Mouse (Mus musculus): ENCODE measurements at regions not wholly inside any gene's neighbourhood (a gene's known extent, or its start where the extent isn't known, plus 50 kb on each side); places are given as distances from the start of the nearest gene placed in this dataset.

- no peak for TF ChIP-seq CTCF (conservative IDR thresholded peaks at IDR 0.05; ENCODE audit: insufficient read depth, insufficient read length, low read depth, low read length)
- TF ChIP-seq POLR2A (IDR thresholded peaks at IDR 0.05; ENCODE audit: low read depth, low read length): no peak
Measured at GRCm38 (mm10) chr5:111864606-111865005, 130.9 kb downstream of the Gm26897 start.

All from kidney, adult 2 months (tissue).